In the genomic region with DNA sequence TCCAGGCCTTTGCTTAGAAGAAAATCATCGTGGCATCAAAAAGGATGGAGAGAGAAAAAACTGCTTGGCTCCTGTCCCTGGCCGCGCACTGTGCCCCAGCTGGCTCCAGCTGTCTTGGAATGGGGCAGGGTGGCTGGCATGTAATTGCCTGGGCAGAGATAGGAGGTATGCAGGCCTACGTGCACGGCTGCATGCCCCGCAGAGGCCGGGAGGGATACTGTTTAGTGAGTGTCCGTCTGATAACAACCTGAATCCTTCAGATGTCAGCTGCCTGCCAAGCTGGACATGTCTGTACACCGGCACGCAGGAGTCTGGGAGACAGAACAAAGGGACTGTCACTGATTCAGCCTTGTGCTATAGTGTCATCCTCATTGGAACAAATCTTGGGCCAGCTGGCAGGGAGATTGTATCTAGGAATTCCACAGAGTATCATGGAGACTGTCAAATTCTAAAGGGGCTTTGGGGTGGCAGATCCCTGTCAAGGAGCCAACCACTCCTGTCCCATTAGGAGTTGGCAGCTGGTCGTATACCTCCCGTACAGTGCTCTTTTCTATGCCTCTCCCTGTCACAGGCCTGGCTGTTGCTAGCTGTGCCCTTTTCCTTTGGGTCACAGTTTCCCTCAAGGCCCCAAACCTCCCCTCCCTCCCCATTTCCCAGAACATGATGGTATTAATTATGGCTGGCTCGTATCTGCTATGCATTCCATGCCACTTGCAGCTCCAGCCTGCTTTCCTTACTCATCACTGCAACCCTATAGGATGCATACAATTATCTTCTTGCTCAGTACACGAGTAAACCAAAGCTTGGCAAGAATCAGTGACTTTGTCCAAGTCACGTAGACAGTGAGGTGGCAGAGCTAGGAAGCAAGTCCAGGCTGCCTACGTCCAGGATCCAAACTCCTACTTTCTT, we compare ENCODE assay signal across 9 mouse cellular contexts.
DNase-seq lines count a peak whose midpoint lies in the region; ATAC-seq lines count a peak whose summit lies in the region.
"Had no signal": no experiment of that assay in that cellular context is flagged by ENCODE, and none has a peak within 500 bp of the region (broad histone marks: within the 10 kb centered on the region; RNA-seq: fewer than 3 reads in every experiment).

No protein-coding gene starts in this region.

- DNase-seq in forebrain, embryonic 10.5 days (ENCODE audit: extremely low spot score, low spot score): peak; percentile 13
- no peak for DNase-seq in forebrain, embryonic 11.5 days (ENCODE audit: low spot score)
- DNase-seq in lung, postnatal 14 days: peak; percentile 43
- no peak for DNase-seq in ovary, adult 18-20 months (ENCODE audit: low spot score)

- H3K4me2 ChIP-seq in forebrain, embryonic 11.5 days (ENCODE audit: low read depth, low read length, severe bottlenecking): no peak overlapping the region
- no peak overlapping the region for H3K4me2 ChIP-seq in embryonic facial prominence, embryonic 12.5 days (replicated peaks)
- peak overlapping the region; percentile 27 for H3K4me2 ChIP-seq in heart, embryonic 14.5 days (ENCODE audit: low read length)

- H3K4me3 ChIP-seq in forebrain, embryonic 10.5 days: no peak overlapping the region
- no peak overlapping the region for H3K4me3 ChIP-seq in forebrain, embryonic 11.5 days (ENCODE audit: low read depth, low read length)
- H3K4me3 ChIP-seq in embryonic facial prominence, embryonic 12.5 days: no peak overlapping the region
- no peak overlapping the region for H3K4me3 ChIP-seq in heart, embryonic 14.5 days (ENCODE audit: control insufficient read depth in 1 of 2, insufficient read depth in 1 of 2, low read depth in 1 of 2, low read length in 2 of 2)

- peak overlapping the region; percentile 71 for H3K27ac ChIP-seq in forebrain, embryonic 10.5 days
- no peak overlapping the region for H3K27ac ChIP-seq in forebrain, embryonic 11.5 days (ENCODE audit: low read depth, low read length)
- H3K27ac ChIP-seq in embryonic facial prominence, embryonic 12.5 days: no peak overlapping the region
- H3K27ac ChIP-seq in heart, embryonic 14.5 days (replicated peaks in 1 of 2; ENCODE audit: control insufficient read depth in 1 of 2, insufficient read depth in 1 of 2, low read depth in 2 of 2, low read length in 2 of 2): peak overlapping the region; percentile 66 to 83

- H3K4me1 ChIP-seq in forebrain, embryonic 10.5 days: peaks cover 47% of the 10 kb centered on the region
- peaks cover 4% of the 10 kb centered on the region; the same call in 1 of the 2 replicates for H3K4me1 ChIP-seq in forebrain, embryonic 11.5 days (replicated peaks; ENCODE audit: control insufficient read depth, insufficient read depth, low read length)
- peaks cover 14% of the 10 kb centered on the region for H3K4me1 ChIP-seq in embryonic facial prominence, embryonic 12.5 days
- peaks cover 19 to 29% of the 10 kb centered on the region in 2 experiments for H3K4me1 ChIP-seq in heart, embryonic 14.5 days (ENCODE audit: control insufficient read depth in 2 of 2, insufficient read depth in 2 of 2, low read length in 2 of 2)

- no peaks in the 10 kb centered on the region for H3K9me3 ChIP-seq in forebrain, embryonic 10.5 days
- H3K9me3 ChIP-seq in forebrain, embryonic 11.5 days (ENCODE audit: control insufficient read depth, low read length): no peaks in the 10 kb centered on the region
- no peaks in the 10 kb centered on the region for H3K9me3 ChIP-seq in embryonic facial prominence, embryonic 12.5 days
- no peaks in the 10 kb centered on the region for H3K9me3 ChIP-seq in heart, embryonic 14.5 days (ENCODE audit: control insufficient read depth, low read length)

- no peak for ATAC-seq in forebrain, embryonic 11.5 days (replicated peaks; ENCODE audit: low FRiP score)
- ATAC-seq in embryonic facial prominence, embryonic 12.5 days (ENCODE audit: insufficient number of reproducible peaks, insufficient read depth, low FRiP score, low TSS enrichment): 0 out of 2 replicates have a peak, but pooled peaks have one; percentile 41
- peak; percentile 81 for ATAC-seq in heart, embryonic 14.5 days (ENCODE audit: insufficient number of reproducible peaks, insufficient read depth, low FRiP score, low read depth)
- no peak for ATAC-seq in megakaryocyte progenitor cell, adult 5-6 weeks (replicated peaks; ENCODE audit: poor library complexity)
- ATAC-seq in granulocyte monocyte progenitor cell, adult 5-6 weeks (replicated peaks; ENCODE audit: poor library complexity, severe bottlenecking): no peak

- no peaks in the 10 kb centered on the region for H3K27me3 ChIP-seq in forebrain, embryonic 10.5 days (ENCODE audit: poor library complexity, severe bottlenecking)
- no peaks in the 10 kb centered on the region for H3K27me3 ChIP-seq in forebrain, embryonic 11.5 days (ENCODE audit: control insufficient read depth, insufficient read depth, low read length)
- H3K27me3 ChIP-seq in embryonic facial prominence, embryonic 12.5 days: no peaks in the 10 kb centered on the region
- no peaks in the 10 kb centered on the region for H3K27me3 ChIP-seq in heart, embryonic 14.5 days (ENCODE audit: control insufficient read depth, insufficient read depth, low read length)
- H3K27me3 ChIP-seq: CH12.LX had no signal

- H3K36me3 ChIP-seq in forebrain, embryonic 10.5 days (replicated peaks): no peaks in the 10 kb centered on the region
- H3K36me3 ChIP-seq in forebrain, embryonic 11.5 days (ENCODE audit: control insufficient read depth, insufficient read depth, low read length): no peaks in the 10 kb centered on the region
- H3K36me3 ChIP-seq in embryonic facial prominence, embryonic 12.5 days: no peaks in the 10 kb centered on the region
- no peaks in the 10 kb centered on the region for H3K36me3 ChIP-seq in heart, embryonic 14.5 days (ENCODE audit: control insufficient read depth, insufficient read depth, low read length)

- 79% methylated on average over 16 of the region's 16 CpGs for WGBS in forebrain, embryonic 10.5 days
- WGBS in forebrain, embryonic 11.5 days: 73% methylated on average over 16 of the region's 16 CpGs
- 52% methylated on average over 16 of the region's 16 CpGs for WGBS in embryonic facial prominence, embryonic 12.5 days
- WGBS in heart, embryonic 14.5 days: 38% methylated on average over 16 of the region's 16 CpGs

- H3K9ac ChIP-seq in forebrain, embryonic 11.5 days (ENCODE audit: low read length): no peak overlapping the region
- no peak overlapping the region for H3K9ac ChIP-seq in embryonic facial prominence, embryonic 12.5 days
- peak overlapping the region; percentile 21; the same call in 1 of the 2 replicates for H3K9ac ChIP-seq in heart, embryonic 14.5 days (ENCODE audit: low read length)

Comparison
In these comparisons a context has a peak if more than half of its experiments do, and no peak if none do; other contexts are left out.
1. DNase-seq: peak in forebrain, embryonic 10.5 days (single experiment) and lung, postnatal 14 days (single experiment); none in forebrain, embryonic 11.5 days (single experiment) and ovary, adult 18-20 months (single experiment).
2. H3K27ac ChIP-seq: peak in forebrain, embryonic 10.5 days (single experiment) and heart, embryonic 14.5 days (2 of 2); none in forebrain, embryonic 11.5 days (single experiment) and embryonic facial prominence, embryonic 12.5 days (single experiment).
3. ATAC-seq: peak in embryonic facial prominence, embryonic 12.5 days (single experiment) and heart, embryonic 14.5 days (single experiment); none in forebrain, embryonic 11.5 days (single experiment), megakaryocyte progenitor cell, adult 5-6 weeks (single experiment) and granulocyte monocyte progenitor cell, adult 5-6 weeks (single experiment).